In the genomic region with DNA sequence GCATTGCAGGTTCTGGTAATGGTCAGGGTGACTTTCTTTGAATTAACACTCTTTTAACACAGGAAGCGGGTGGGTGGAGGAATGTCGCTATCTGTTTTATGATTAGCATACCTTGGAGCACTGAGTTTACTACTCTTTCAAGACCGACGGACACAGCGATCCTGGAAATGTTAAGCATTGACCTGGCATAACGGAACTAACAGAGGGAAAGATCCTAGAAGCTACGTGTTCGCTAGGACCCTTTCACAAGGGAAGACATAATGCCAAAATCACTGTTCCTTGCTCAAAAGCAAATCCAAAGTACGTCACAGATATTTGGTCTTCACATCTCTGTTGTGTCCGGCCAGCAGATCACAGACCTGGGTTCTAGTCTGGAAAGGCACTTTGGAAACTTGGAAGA, we compare ENCODE assay signal across 12 mouse cellular contexts.
"Had no signal": no experiment of that assay in that cellular context is flagged by ENCODE, and none has a peak within 500 bp of the region (broad histone marks: within the 10 kb centered on the region; RNA-seq: fewer than 3 reads in every experiment).

No protein-coding gene starts in this region.

- H3K9me3 ChIP-seq: limb, embryonic 15.5 days; liver, embryonic 12.5 days; lung, embryonic 15.5 days; midbrain, embryonic 10.5 days; midbrain, embryonic 15.5 days; neural tube, embryonic 12.5 days had no signal

- H3K4me3 ChIP-seq: left cerebral cortex, adult 2 months; limb, embryonic 15.5 days; liver, embryonic 12.5 days; lung, embryonic 15.5 days; midbrain, embryonic 10.5 days; midbrain, embryonic 15.5 days; neural tube, embryonic 12.5 days had no signal

- H3K4me2 ChIP-seq: limb, embryonic 15.5 days; liver, embryonic 12.5 days; lung, embryonic 15.5 days; midbrain, embryonic 15.5 days; neural tube, embryonic 12.5 days had no signal

- ATAC-seq: liver, embryonic 12.5 days; midbrain, embryonic 15.5 days had no signal

- H3K9ac ChIP-seq: limb, embryonic 15.5 days; liver, embryonic 12.5 days; lung, embryonic 15.5 days; midbrain, embryonic 15.5 days; neural tube, embryonic 12.5 days had no signal

- H3K4me1 ChIP-seq: limb, embryonic 15.5 days; liver, embryonic 12.5 days; lung, embryonic 15.5 days; midbrain, embryonic 10.5 days; midbrain, embryonic 15.5 days; neural tube, embryonic 12.5 days had no signal

- H3K27ac ChIP-seq: left cerebral cortex, adult 2 months; limb, embryonic 15.5 days; liver, embryonic 12.5 days; lung, embryonic 15.5 days; midbrain, embryonic 10.5 days; midbrain, embryonic 15.5 days; neural tube, embryonic 12.5 days had no signal

- H3K27me3 ChIP-seq: limb, embryonic 15.5 days; liver, embryonic 12.5 days; lung, embryonic 15.5 days; midbrain, embryonic 15.5 days; neural tube, embryonic 12.5 days had no signal

- H3K36me3 ChIP-seq: limb, embryonic 15.5 days; liver, embryonic 12.5 days; lung, embryonic 15.5 days; midbrain, embryonic 10.5 days; midbrain, embryonic 15.5 days; neural tube, embryonic 12.5 days had no signal

- DNase-seq: kidney, postnatal 25 days; lung, postnatal 36 days; spleen, adult 18-20 months; thymus, adult 18-20 months; thymus, postnatal 14 days had no signal
